Mouse (Mus musculus) liver, postnatal 0 days (tissue): ENCODE measurements around the gene P3h3. TPM values are rescaled to one million over a fixed set of nuclear protein-coding genes. Genes with fewer than 3 reads are reported as not detected.

Experiments
- ATAC-seq: fragments of 200-750 bp; cut with Nextera tagmentation; 2 replicates; pipeline ENCODE4 v1.8.0; 2017; ENCODE audit warnings: mild to moderate bottlenecking, moderate library complexity
- DNase-seq: peaks from one replicate; pipeline ENCODE4 v3.0.0-alpha.2; 2016
- H3K27ac ChIP-seq: fragments of 300-500 bp; sonication (generic); 2 replicates; pipeline ENCODE4 v1.5.1; 2014; ENCODE audit warnings: antibody characterized with exemption, moderate library complexity, mild to moderate bottlenecking, low read depth
- H3K27me3 ChIP-seq: fragments of 300-500 bp; sonication (generic); 2 replicates; pipeline ENCODE4 v1.6.1; 2014; ENCODE audit warnings: low read length, control low read depth, mixed read lengths; ENCODE audit not compliant: insufficient read depth
- H3K36me3 ChIP-seq: fragments of 300-500 bp; sonication (generic); replicated peaks from 2 replicates; pipeline ENCODE4 v1.6.1; 2014; ENCODE audit warnings: mild to moderate bottlenecking, control low read depth, low read length, moderate library complexity, mixed read lengths; ENCODE audit not compliant: insufficient read depth
- H3K4me1 ChIP-seq: fragments of 300-500 bp; sonication (generic); 2 replicates; pipeline ENCODE4 v1.6.1; 2014; ENCODE audit warnings: antibody characterized with exemption, mild to moderate bottlenecking, control low read depth; ENCODE audit not compliant: insufficient read depth
- H3K4me2 ChIP-seq: fragments of 300-500 bp; sonication (generic); 2 replicates; pipeline ENCODE4 v1.6.1; 2014; ENCODE audit warnings: low read depth, mild to moderate bottlenecking, low read length, moderate library complexity, mixed read lengths
- H3K4me3 ChIP-seq: fragments of 300-500 bp; sonication (generic); 2 replicates; pipeline ENCODE4 v1.5.1; 2014; ENCODE audit warnings: low read depth, low read length
- H3K9ac ChIP-seq: fragments of 300-500 bp; sonication (generic); replicated peaks from 2 replicates; pipeline ENCODE4 v1.6.1; 2014; ENCODE audit warnings: mild to moderate bottlenecking, moderate library complexity
- H3K9me3 ChIP-seq: fragments of 300-500 bp; sonication (generic); 2 replicates; pipeline ENCODE4 v1.6.1; 2016; ENCODE audit warnings: mild to moderate bottlenecking, control low read depth, low read length, mixed read lengths
- CTCF ChIP-seq: sonication (generic); IDR thresholded peaks from 2 replicates; pipeline ENCODE4 v1.5.1; 2016; ENCODE audit warnings: antibody characterized with exemption, low read depth
- EP300 ChIP-seq: IDR thresholded peaks from 2 replicates; pipeline ENCODE4 v1.6.1; 2016; ENCODE audit warnings: antibody characterized with exemption, low read depth, mild to moderate bottlenecking
- WGBS: fragments of 180-500 bp; shearing (Covaris S2); extraction: QIAGEN DNeasy Blood & Tissue Kit; methylation state at CpG from one replicate; pipeline ENCODE4 v1.1.7; 2014; ENCODE audit not compliant: insufficient replicate concordance; 5-methylcytosine and 5-hydroxymethylcytosine counted together
- polyA plus RNA-seq: library from polyadenylated mRNA; unstranded; fragments of >200 nt; fragmentation: Nextera tagmentation; extraction: Ambion mirVana; gene quantifications from 2 replicates; pipeline ENCODE4 v1.2.1, GENCODE M21; 2015

Gene P3h3
- polyA plus RNA-seq, 1 experiment from 2014 or later, result 0.80 TPM

- no peak overlapping the region for H3K9ac ChIP-seq
- H3K9me3 ChIP-seq, result no peaks in the 10 kb centered on the region
- no peak for ATAC-seq
- H3K27ac ChIP-seq, result no peak overlapping the region
- DNase-seq, result no peak
- no peak overlapping the region for H3K4me2 ChIP-seq
- WGBS, result 84% methylated on average over 4 of the region's 4 CpGs
- no peaks in the 10 kb centered on the region for H3K4me1 ChIP-seq
- no peak for TF ChIP-seq CTCF
- no peak for TF ChIP-seq EP300
- H3K4me3 ChIP-seq, result no peak overlapping the region
- no peaks in the 10 kb centered on the region for H3K36me3 ChIP-seq
- H3K27me3 ChIP-seq, result no peaks in the 10 kb centered on the region
These were observed 61.8 kb downstream of the P3h3 start for GRCm38 (mm10) chr6:124795781-124796180.

DNA sequence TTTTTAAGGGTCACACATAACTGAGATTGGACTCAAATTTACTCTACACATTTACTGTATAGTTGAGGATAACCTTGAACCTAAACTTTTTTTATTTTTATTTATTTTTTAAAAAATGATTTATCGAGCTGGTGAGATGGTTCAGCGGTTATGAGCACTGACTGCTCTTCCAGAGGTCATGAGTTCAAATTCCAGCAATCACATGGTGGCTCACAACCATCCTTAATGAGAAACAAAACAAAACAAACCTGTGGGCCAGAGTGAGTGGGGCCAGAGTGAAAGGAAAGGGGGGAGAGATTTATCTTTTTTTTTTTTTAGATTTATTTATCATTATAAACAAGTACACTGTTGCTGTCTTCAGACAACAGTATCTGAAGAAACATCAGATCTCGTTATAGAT, 65.6 kb downstream of the P3h3 start:
- Histone ChIP-seq H3K9me3 (no peaks in the 10 kb centered on the region), H3K27ac (no peak overlapping the region), H3K27me3 (no peaks in the 10 kb centered on the region), H3K36me3 (no peaks in the 10 kb centered on the region), H3K4me2 (no peak overlapping the region), H3K4me1 (no peaks in the 10 kb centered on the region; the same call in 1 of the 2 replicates), H3K4me3 (no peak overlapping the region), H3K9ac (no peak overlapping the region)
- 78% methylated on average over 3 of the region's 3 CpGs for WGBS
- no peak for DNase-seq
- no peak for TF ChIP-seq EP300
- no peak for TF ChIP-seq CTCF
- ATAC-seq, result no peak

Other genes with a start within 250 kb of the P3h3 start
- 0.04 TPM in 1 of 2 replicates, not detected in the other for gene C1s2, start 221.7 kb downstream of the P3h3 start, polyA plus RNA-seq
- gene Lpcat3, start 194.7 kb downstream of the P3h3 start, polyA plus RNA-seq, result 68.7 and 72.6 TPM in 2 replicates
- gene Emg1, start 145.6 kb downstream of the P3h3 start, polyA plus RNA-seq, result 93.2 and 96.9 TPM in 2 replicates
- 308 and 318 TPM in 2 replicates for gene Phb2, start 145.4 kb downstream of the P3h3 start, polyA plus RNA-seq
- gene Ptpn6, start 119.0 kb downstream of the P3h3 start, polyA plus RNA-seq, result 39.2 and 45.1 TPM in 2 replicates
- 148 and 157 TPM in 2 replicates for gene Grcc10, start 116.4 kb downstream of the P3h3 start, polyA plus RNA-seq
- not detected in 2 replicates for gene Gm45234, start 101.7 kb downstream of the P3h3 start, polyA plus RNA-seq
- gene Atn1, start 101.2 kb downstream of the P3h3 start, polyA plus RNA-seq, result 1.8 and 1.9 TPM in 2 replicates
- 0.20 and 0.27 TPM in 2 replicates for gene Eno2, start 88.1 kb downstream of the P3h3 start, polyA plus RNA-seq
- gene Lrrc23, start 78.0 kb downstream of the P3h3 start, polyA plus RNA-seq, result 0.16 TPM in 1 of 2 replicates, not detected in the other
- 11.4 and 14.3 TPM in 2 replicates for gene Spsb2, start 49.1 kb downstream of the P3h3 start, polyA plus RNA-seq
- 332 and 346 TPM in 2 replicates for gene Tpi1, start 43.5 kb downstream of the P3h3 start, polyA plus RNA-seq
- 32.2 and 36.6 TPM in 2 replicates for gene Usp5, start 28.3 kb downstream of the P3h3 start, polyA plus RNA-seq
- gene Cdca3, start 28.2 kb downstream of the P3h3 start, polyA plus RNA-seq, result 96.4 and 98.3 TPM in 2 replicates
- gene Gnb3, start 17.5 kb downstream of the P3h3 start, polyA plus RNA-seq, result 0.19 TPM in 1 of 2 replicates, not detected in the other
- 0.04 and 0.08 TPM in 2 replicates for gene Gpr162, start 6.2 kb upstream of the P3h3 start, polyA plus RNA-seq
- 0.14 and 0.24 TPM in 2 replicates for gene Cd4, start 30.5 kb upstream of the P3h3 start, polyA plus RNA-seq
- 0.33 and 0.40 TPM in 2 replicates for gene Lag3, start 54.0 kb upstream of the P3h3 start, polyA plus RNA-seq
- gene Ptms, start 62.4 kb upstream of the P3h3 start, polyA plus RNA-seq, result 116 and 145 TPM in 2 replicates
- 119 and 136 TPM in 2 replicates for gene Mlf2, start 73.6 kb upstream of the P3h3 start, polyA plus RNA-seq
- 61.0 TPM in 2 replicates for gene Cops7a, start 107.8 kb upstream of the P3h3 start, polyA plus RNA-seq
- 0.07 and 0.15 TPM in 2 replicates for gene Pianp, start 138.9 kb upstream of the P3h3 start, polyA plus RNA-seq
- gene Zfp384, start 151.4 kb upstream of the P3h3 start, polyA plus RNA-seq, result 3.3 and 3.5 TPM in 2 replicates
- gene Ing4, start 182.0 kb upstream of the P3h3 start, polyA plus RNA-seq, result 23.8 and 24.3 TPM in 2 replicates
- 1.3 and 2.0 TPM in 2 replicates for gene Acrbp, start 191.9 kb upstream of the P3h3 start, polyA plus RNA-seq
- 0.57 and 0.85 TPM in 2 replicates for gene Lpar5, start 210.2 kb upstream of the P3h3 start, polyA plus RNA-seq
- 20.0 and 24.5 TPM in 2 replicates for gene Chd4, start 238.2 kb upstream of the P3h3 start, polyA plus RNA-seq